Mouse (Mus musculus) cerebellum, adult 2 months (tissue): Measurements from ENCODE around the gene Hrh1.

ENCODE experiments used
- CTCF ChIP-seq: fragments of 200-500 bp; IDR thresholded peaks from 2 replicates; pipeline ENCODE4 v1.5.1; 2011; ENCODE audit warnings: low read depth, mild to moderate bottlenecking, control low read depth, low read length, moderate library complexity, borderline replicate concordance; ENCODE audit not compliant: insufficient read depth
- POLR2A ChIP-seq: fragments of 200-500 bp; IDR thresholded peaks from 2 replicates; pipeline ENCODE4 v1.6.1; 2011; ENCODE audit warnings: low read length, control low read depth, borderline replicate concordance; ENCODE audit not compliant: insufficient read depth

DNA sequence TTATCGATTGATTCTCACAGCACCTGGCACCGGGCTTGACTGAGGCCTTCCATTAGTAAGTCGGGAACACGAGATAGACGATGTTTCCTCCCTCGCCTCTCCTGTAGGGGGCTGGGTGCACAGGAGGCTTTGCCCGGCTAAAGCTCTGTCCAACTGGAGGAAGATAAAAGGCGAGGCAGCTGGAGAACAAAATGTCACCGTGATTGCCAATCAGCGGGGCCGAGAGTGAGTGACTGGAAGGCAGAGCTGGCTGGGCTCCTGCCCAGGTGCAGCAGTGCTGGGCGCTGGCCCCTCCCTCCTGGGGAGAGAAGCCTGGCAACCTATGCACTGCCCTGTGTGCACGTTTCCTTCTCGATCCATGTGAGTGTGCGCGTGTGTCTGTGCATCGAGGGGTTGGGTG lies 10.5 kb downstream of the Hrh1 start:
- no peak for TF ChIP-seq CTCF
- TF ChIP-seq POLR2A: no peak
